Mouse (Mus musculus) gastrocnemius, postnatal 36 days (tissue): ENCODE measurements around the gene Gm10999. TPM values are rescaled to one million over a fixed set of nuclear protein-coding genes. Genes with fewer than 3 reads are reported as not detected.
"Not testable (repeated sequence)": the region's sequence is repeated elsewhere in the genome, so short reads cannot be mapped to it uniquely, and the experiment has no call there.

Experiments used
- DNase-seq, 2 experiments: peaks; one replicate each; pipeline ENCODE4 v3.0.0; 2022
- intact Hi-C: fragments of 180-260 bp; cut with DNase I; formaldehyde crosslinking; loops from one replicate; pipeline ENCODE4 v1.15.1; 2025
- long read RNA-seq, 2 experiments: library from polyadenylated mRNA; stranded (forward); transcript quantifications; one replicate each; pipeline ENCODE4 v2.0.0; 2021
- total RNA-seq, 2 experiments: library from RNA; stranded (reverse); gene quantifications; 2 replicates each; pipeline ENCODE4 v1.2.3; 2021

Gene Gm10999
- total RNA-seq: not detected
- long read RNA-seq, experiment 1: 0 reads
- long read RNA-seq, experiment 2: 0 reads

- intact Hi-C loops: no loop called here
- no peak for DNase-seq
Measured at GRCm38 (mm10) chr8:129131561-129131960, at the start of gene Gm10999. Gm10999 (minus strand) TSS chr8:129131661.

GRCm38 (mm10) chr8:129133475-129133874 lies 2.0 kb upstream of the Gm10999 start:
- no peak for DNase-seq
- intact Hi-C loops: no loop called here

GRCm38 (mm10) chr8:129115761-129116160 lies 15.7 kb downstream of the Gm10999 start:
- intact Hi-C loops, DNase-seq: not testable (repeated sequence)

Other genes with a start within 250 kb of the Gm10999 start
- gene Ccdc7a, start 66.1 kb downstream of the Gm10999 start, total RNA-seq: not detected
- gene Ccdc7b, start 64.5 kb downstream of the Gm10999 start, total RNA-seq: not detected
- 10 to 100 TPM; 16.2 to 18.0 TPM for gene 2610044O15Rik8, start 102.7 kb upstream of the Gm10999 start, total RNA-seq